Mouse (Mus musculus) embryo, embryonic 11.5 days (tissue): Measurements from ENCODE around the gene Slc38a11.

Source experiments
- DNase-seq: peaks from one replicate; pipeline ENCODE4 v3.0.0-alpha.2; 2012; ENCODE audit warnings: low read depth, low spot score

The Slc38a11 gene

GRCm38 (mm10) chr2:65331321-65331720 is 32.5 kb downstream of the Slc38a11 start:
- DNase-seq, result no peak

- DNase-seq, result no peak
Measured at GRCm38 (mm10) chr2:65321998-65322754, 41.7 kb downstream of the Slc38a11 start.

GRCm38 (mm10) chr2:65320975-65321374 is 42.9 kb downstream of the Slc38a11 start:
- DNase-seq, result no peak

- no peak for DNase-seq
Measured at GRCm38 (mm10) chr2:65316721-65317120, 47.1 kb downstream of the Slc38a11 start.

- no peak for DNase-seq
Measured at GRCm38 (mm10) chr2:65311250-65311649, 52.6 kb downstream of the Slc38a11 start.

GRCm38 (mm10) chr2:65296541-65296940 is 67.3 kb downstream of the Slc38a11 start:
- DNase-seq, result no peak

- DNase-seq, result no peak
Measured at GRCm38 (mm10) chr2:65294092-65294491, 69.7 kb downstream of the Slc38a11 start.

GRCm38 (mm10) chr2:65293411-65293810 is 70.4 kb downstream of the Slc38a11 start:
- DNase-seq, result no peak

GRCm38 (mm10) chr2:65289721-65290120 is 74.1 kb downstream of the Slc38a11 start:
- no peak for DNase-seq

GRCm38 (mm10) chr2:65288696-65289095 is 75.1 kb downstream of the Slc38a11 start:
- DNase-seq, result no peak

GRCm38 (mm10) chr2:65285380-65285779 is 78.5 kb downstream of the Slc38a11 start:
- no peak for DNase-seq

GRCm38 (mm10) chr2:65282979-65283378 is 80.9 kb downstream of the Slc38a11 start:
- no peak for DNase-seq

GRCm38 (mm10) chr2:65279029-65279690 is 84.7 kb downstream of the Slc38a11 start:
- no peak for DNase-seq

- no peak for DNase-seq
Measured at GRCm38 (mm10) chr2:65275443-65276061, 88.3 kb downstream of the Slc38a11 start.

GRCm38 (mm10) chr2:65273910-65274309 is 89.9 kb downstream of the Slc38a11 start:
- no peak for DNase-seq

- no peak for DNase-seq
Measured at GRCm38 (mm10) chr2:65268731-65269130, 95.1 kb downstream of the Slc38a11 start.

- DNase-seq, result no peak
Measured at GRCm38 (mm10) chr2:65267834-65268233, 96.0 kb downstream of the Slc38a11 start.

GRCm38 (mm10) chr2:65266576-65267299 is 97.1 kb downstream of the Slc38a11 start:
- no peak for DNase-seq
